Mouse (Mus musculus) lung, embryonic 15.5 days (tissue): ENCODE results near the gene Ube2l3. TPM values are rescaled to one million over a fixed set of nuclear protein-coding genes. Genes with fewer than 3 reads are reported as not detected.
"Not testable (repeated sequence)": the region's sequence is repeated elsewhere in the genome, so short reads cannot be mapped to it uniquely, and the experiment has no call there.

ENCODE experiments used
- ATAC-seq: fragments of 200-750 bp; cut with Nextera tagmentation; 2 replicates; pipeline ENCODE4 v1.8.0; 2017; ENCODE audit warnings: moderate number of reproducible peaks, borderline replicate concordance; ENCODE audit not compliant: low FRiP score, low TSS enrichment; ENCODE audit errors: extremely low read depth
- H3K27ac ChIP-seq: fragments of 300-500 bp; sonication (generic); 2 replicates; pipeline ENCODE4 v1.5.1; 2015; ENCODE audit warnings: moderate library complexity, mild to moderate bottlenecking, inconsistent platforms
- H3K27me3 ChIP-seq: fragments of 300-500 bp; sonication (generic); 2 replicates; pipeline ENCODE4 v1.6.1; 2015; ENCODE audit warnings: inconsistent platforms
- H3K36me3 ChIP-seq: fragments of 300-500 bp; sonication (generic); 2 replicates; pipeline ENCODE4 v1.6.1; 2015; ENCODE audit warnings: inconsistent platforms
- H3K4me1 ChIP-seq: fragments of 300-500 bp; sonication (generic); 2 replicates; pipeline ENCODE4 v1.6.1; 2015; ENCODE audit warnings: inconsistent platforms
- H3K4me2 ChIP-seq: fragments of 300-500 bp; sonication (generic); 2 replicates; pipeline ENCODE4 v1.6.1; 2015; ENCODE audit warnings: inconsistent platforms, mild to moderate bottlenecking, moderate library complexity
- H3K4me3 ChIP-seq: fragments of 300-500 bp; sonication (generic); 2 replicates; pipeline ENCODE4 v1.5.1; 2015; ENCODE audit warnings: mild to moderate bottlenecking, inconsistent platforms
- H3K9ac ChIP-seq: fragments of 300-500 bp; sonication (generic); 2 replicates; pipeline ENCODE4 v1.6.1; 2015; ENCODE audit warnings: inconsistent platforms
- H3K9me3 ChIP-seq: fragments of 300-500 bp; sonication (generic); 2 replicates; pipeline ENCODE4 v1.6.1; 2016; ENCODE audit warnings: inconsistent platforms
- WGBS: fragments of 180-500 bp; shearing (Covaris S2); methylation state at CpG from one replicate; pipeline ENCODE4 v1.1.7; 2015; 5-methylcytosine and 5-hydroxymethylcytosine counted together
- polyA plus RNA-seq: library from polyadenylated mRNA; unstranded; fragments of >200 nt; fragmentation: Nextera tagmentation; extraction: Ambion mirVana; gene quantifications from 2 replicates; pipeline ENCODE4 v1.2.1, GENCODE M21; 2015

The Ube2l3 gene
- polyA plus RNA-seq, 1 experiment from 2014 or later = 345 TPM

DNA sequence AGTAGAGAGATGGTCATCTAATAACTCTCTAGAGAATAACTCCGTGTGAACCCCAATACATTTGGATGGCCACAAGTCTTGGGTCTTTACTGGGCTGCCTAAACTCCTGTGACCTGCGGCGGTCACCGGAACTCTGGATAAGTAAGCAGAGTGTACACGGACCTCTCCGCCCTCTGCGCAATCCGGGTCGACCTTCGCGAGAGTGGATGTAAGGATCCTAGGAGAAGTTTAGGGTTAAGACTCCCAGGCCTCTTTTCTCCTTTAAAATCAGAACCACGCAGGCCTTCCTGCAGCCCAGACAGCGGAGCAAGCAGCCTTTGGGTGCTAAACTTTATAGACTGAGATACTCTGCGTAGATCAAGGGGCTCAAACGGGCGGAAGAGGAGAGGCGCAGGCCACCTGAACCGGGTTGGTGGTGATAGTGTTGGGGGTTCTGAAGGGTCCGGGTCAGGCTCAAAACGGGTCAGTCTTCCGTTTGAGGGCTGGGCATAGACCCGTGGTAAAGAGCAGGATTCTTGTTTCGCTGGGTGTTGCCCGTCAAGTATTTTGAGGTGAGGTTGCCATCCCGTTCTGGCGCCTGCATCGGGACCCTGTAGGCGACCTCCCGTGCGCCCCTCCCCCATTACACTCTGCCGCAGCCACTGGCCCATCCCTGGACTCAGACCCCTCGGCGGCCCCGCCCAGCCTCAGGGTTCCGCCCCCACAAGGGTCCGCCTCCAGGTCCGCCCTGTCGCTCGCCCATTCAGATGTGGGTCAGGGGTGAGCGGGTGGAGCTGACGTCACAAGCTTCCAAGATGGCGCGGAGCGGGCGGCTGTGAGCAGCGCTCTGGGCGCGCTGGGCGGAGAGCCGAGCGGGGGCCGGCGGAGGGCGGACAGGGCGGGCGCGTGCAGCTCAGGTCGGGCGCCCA is 30.6 kb upstream of the Ube2l3 start, which contains the start of gene Hic2:
TSS of gene Hic2 (plus strand) at position 779 of the 908 bp plus-strand sequence.
- ATAC-seq = peak; percentile 99
- peak within 1 kb of the TSS; percentile 84 for H3K4me3 ChIP-seq
- H3K36me3 ChIP-seq = no peaks in the 10 kb centered on the region
- no peaks in the 10 kb centered on the region for H3K27me3 ChIP-seq
- peak within 1 kb of the TSS; percentile 85 for H3K9ac ChIP-seq
- peak within 1 kb of the TSS; percentile 91 for H3K4me2 ChIP-seq
- H3K9me3 ChIP-seq = no peaks in the 10 kb centered on the region
- peaks cover 37% of the 10 kb centered on the region for H3K4me1 ChIP-seq
- 1% methylated on average over 57 of the region's 59 CpGs for WGBS
- H3K27ac ChIP-seq = peak within 1 kb of the TSS; percentile 86

- 90% methylated on average over 2 of the region's 2 CpGs for WGBS
- ATAC-seq, H3K9ac ChIP-seq, H3K27me3 ChIP-seq, H3K4me3 ChIP-seq, H3K36me3 ChIP-seq, H3K9me3 ChIP-seq, H3K4me2 ChIP-seq, H3K27ac ChIP-seq: not testable (repeated sequence)
- peaks cover 27% of the 10 kb centered on the region for H3K4me1 ChIP-seq
These were observed 29.1 kb upstream of the Ube2l3 start for GRCm38 (mm10) chr16:17231523-17231922.

GRCm38 (mm10) chr16:17226496-17226895 is 24.0 kb upstream of the Ube2l3 start:
- no peak overlapping the region for H3K4me3 ChIP-seq
- no peak overlapping the region for H3K4me2 ChIP-seq
- H3K4me1 ChIP-seq = no peaks in the 10 kb centered on the region
- no peak overlapping the region for H3K9ac ChIP-seq
- no peak overlapping the region for H3K27ac ChIP-seq
- no peaks in the 10 kb centered on the region for H3K27me3 ChIP-seq
- no peaks in the 10 kb centered on the region for H3K9me3 ChIP-seq
- no peak for ATAC-seq
- H3K36me3 ChIP-seq = no peaks in the 10 kb centered on the region

DNA sequence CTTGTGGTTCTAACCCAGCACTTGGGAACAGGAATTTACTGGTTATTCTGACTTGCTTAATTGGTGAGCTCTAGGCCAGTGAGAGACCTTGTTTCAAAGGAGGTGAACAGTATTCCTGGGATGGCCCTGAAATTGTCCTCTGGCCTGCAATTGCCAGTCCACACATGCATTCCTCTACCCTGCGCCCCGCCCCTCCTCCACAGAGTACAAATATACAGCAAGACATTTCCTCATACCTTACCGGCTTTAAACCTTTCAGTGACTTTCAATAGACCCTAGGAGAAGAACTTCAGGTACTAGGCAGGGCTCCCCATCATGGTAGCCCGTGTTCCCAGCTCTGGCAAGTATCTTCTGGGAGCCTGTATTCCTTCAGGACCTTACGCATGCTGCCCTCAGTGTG is 23.1 kb upstream of the Ube2l3 start:
- no peak for ATAC-seq
- H3K9ac ChIP-seq = no peak overlapping the region
- no peaks in the 10 kb centered on the region for H3K4me1 ChIP-seq

GRCm38 (mm10) chr16:17222197-17222596 is 19.7 kb upstream of the Ube2l3 start:
- Histone ChIP-seq H3K27ac (no peak overlapping the region), H3K4me2 (no peak overlapping the region), H3K4me3 (no peak overlapping the region), H3K9me3 (no peaks in the 10 kb centered on the region), H3K27me3 (no peaks in the 10 kb centered on the region), H3K4me1 (peaks cover 7% of the 10 kb centered on the region; the same call in 1 of the 2 replicates), H3K9ac (no peak overlapping the region), H3K36me3 (no peaks in the 10 kb centered on the region)
- 29% methylated on average over 25 of the region's 25 CpGs for WGBS
- ATAC-seq = peak; percentile 100

More for the DNA sequence above, 23.1 kb upstream of the Ube2l3 start:
- Histone ChIP-seq H3K4me2 (no peak overlapping the region), H3K36me3 (no peaks in the 10 kb centered on the region), H3K4me3 (no peak overlapping the region), H3K9me3 (no peaks in the 10 kb centered on the region), H3K27ac (no peak overlapping the region), H3K27me3 (no peaks in the 10 kb centered on the region)
- 62% methylated on average over 5 of the region's 5 CpGs for WGBS

DNA sequence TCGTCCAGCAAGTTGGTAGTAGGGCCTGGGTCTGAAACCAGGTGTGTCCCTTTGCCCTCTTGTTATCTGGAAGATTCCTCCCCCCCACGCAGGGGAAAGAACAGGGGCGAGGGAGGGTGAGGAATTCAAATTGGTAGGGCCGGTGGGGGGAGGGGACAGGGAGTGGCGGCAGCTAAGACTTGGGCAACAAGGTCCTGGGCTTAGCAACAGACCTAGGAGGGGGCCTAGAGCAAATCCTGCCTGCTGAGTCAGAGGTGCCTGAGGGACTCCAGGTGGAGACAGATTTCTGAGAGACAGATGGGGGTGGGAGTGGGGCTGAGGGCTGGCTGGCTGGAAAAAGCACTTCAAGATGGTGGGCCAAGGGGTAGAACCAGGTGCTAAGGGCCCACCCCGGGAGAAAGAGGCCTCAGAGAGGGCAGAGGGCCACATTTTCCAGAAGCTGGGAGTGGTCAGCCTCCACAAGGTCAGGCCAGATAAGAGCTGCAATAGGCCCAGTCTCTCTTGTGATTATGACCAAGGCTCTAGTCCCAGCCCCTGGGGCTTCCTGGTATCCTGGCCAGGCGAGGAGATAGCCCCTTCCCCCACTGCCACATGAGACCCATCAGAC is 17.8 kb upstream of the Ube2l3 start:
- no peak overlapping the region for H3K4me3 ChIP-seq
- no peaks in the 10 kb centered on the region for H3K27me3 ChIP-seq
- ATAC-seq = no peak
- peaks cover 7% of the 10 kb centered on the region; the same call in 1 of the 2 replicates for H3K4me1 ChIP-seq
- no peaks in the 10 kb centered on the region for H3K36me3 ChIP-seq
- no peak overlapping the region for H3K27ac ChIP-seq
- H3K4me2 ChIP-seq = no peak overlapping the region
- no peak overlapping the region for H3K9ac ChIP-seq
- WGBS = 27% methylated on average over 7 of the region's 7 CpGs
- H3K9me3 ChIP-seq = no peaks in the 10 kb centered on the region

GRCm38 (mm10) chr16:17216934-17217633 is 14.6 kb upstream of the Ube2l3 start:
- Histone ChIP-seq H3K9me3 (no peaks in the 10 kb centered on the region), H3K27me3 (0 out of 2 replicates have a peak, but pooled peaks cover under 1% of the 10 kb centered on the region), H3K4me1 (peaks cover 7% of the 10 kb centered on the region; the same call in 1 of the 2 replicates), H3K4me2 (no peak overlapping the region), H3K27ac (no peak overlapping the region), H3K9ac (no peak overlapping the region), H3K4me3 (no peak overlapping the region), H3K36me3 (no peaks in the 10 kb centered on the region)
- no peak for ATAC-seq
- 36% methylated on average over 8 of the region's 8 CpGs for whole genome bisulfite sequencing

GRCm38 (mm10) chr16:17209981-17210838 is 7.8 kb upstream of the Ube2l3 start:
- peak overlapping the region; percentile 23; the same call in 1 of the 2 replicates for H3K9ac ChIP-seq
- peak overlapping the region; percentile 51 for H3K4me3 ChIP-seq
- peak overlapping the region; percentile 12; the same call in 1 of the 2 replicates for H3K27ac ChIP-seq
- no peaks in the 10 kb centered on the region for H3K9me3 ChIP-seq
- no peaks in the 10 kb centered on the region for H3K36me3 ChIP-seq
- peak; percentile 60 for ATAC-seq
- H3K27me3 ChIP-seq = peaks cover 50% of the 10 kb centered on the region
- WGBS = 7% methylated on average over 48 of the region's 48 CpGs
- H3K4me2 ChIP-seq = peak overlapping the region; percentile 99
- peaks cover 20% of the 10 kb centered on the region for H3K4me1 ChIP-seq

DNA sequence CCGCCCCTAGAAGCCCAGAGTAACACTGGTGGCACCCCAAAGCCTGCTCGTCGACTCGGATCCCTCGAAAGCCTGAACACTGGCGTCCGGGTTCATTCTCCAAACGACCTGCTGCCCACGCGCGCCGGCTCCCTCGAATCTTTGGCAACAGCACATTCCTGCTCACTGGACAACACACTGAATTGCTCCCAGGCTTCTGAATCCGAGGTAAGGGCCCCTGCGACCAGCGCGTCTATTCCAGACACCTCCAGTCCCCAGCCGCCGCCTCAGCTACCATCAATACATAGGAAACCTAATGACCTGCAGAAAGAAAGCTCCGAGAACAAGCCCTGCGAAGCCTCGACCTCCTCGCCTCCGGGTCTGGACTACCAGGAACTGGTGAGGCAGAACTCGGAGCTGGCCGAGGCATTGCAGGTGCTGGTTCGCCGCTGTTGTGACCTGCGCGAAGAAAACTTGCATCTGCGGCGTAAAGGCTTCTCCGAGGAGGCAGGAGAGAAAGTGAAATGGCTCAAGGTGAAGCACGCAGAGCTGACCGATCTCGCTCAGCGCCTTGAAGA is 7.0 kb upstream of the Ube2l3 start:
- Histone ChIP-seq H3K9ac (peak overlapping the region; percentile 23), H3K27ac (peak overlapping the region; percentile 12; the same call in 1 of the 2 replicates), H3K9me3 (no peaks in the 10 kb centered on the region), H3K27me3 (peaks cover 50% of the 10 kb centered on the region), H3K4me3 (peak overlapping the region; percentile 51), H3K4me1 (peaks cover 20% of the 10 kb centered on the region), H3K4me2 (peak overlapping the region; percentile 99), H3K36me3 (no peaks in the 10 kb centered on the region)
- WGBS = 1% methylated on average over 37 of the region's 37 CpGs
- peak; percentile 9; the same call in 1 of the 2 replicates for ATAC-seq

GRCm38 (mm10) chr16:17208389-17209361 is 6.2 kb upstream of the Ube2l3 start, which contains the start of gene Rimbp3:
TSS of gene Rimbp3 (plus strand) at chr16:17208603.
- Histone ChIP-seq H3K9me3 (no peaks in the 10 kb centered on the region), H3K4me1 (peaks cover 20% of the 10 kb centered on the region), H3K27ac (no peak within 1 kb of the TSS), H3K4me2 (peak within 1 kb of the TSS; percentile 99), H3K36me3 (no peaks in the 10 kb centered on the region), H3K4me3 (peak within 1 kb of the TSS; percentile 51), H3K27me3 (peaks cover 50% of the 10 kb centered on the region), H3K9ac (peak within 1 kb of the TSS; percentile 41)
- peak; percentile 78 for ATAC-seq
- under 1% methylated on average over 85 of the region's 85 CpGs for WGBS
